Mouse (Mus musculus) embryonic facial prominence, embryonic 15.5 days (tissue): Measurements from ENCODE around the gene Chil1. TPM values are rescaled to one million over a fixed set of nuclear protein-coding genes. Genes with fewer than 3 reads are reported as not detected.

Experiments used
- ATAC-seq: fragments of 200-750 bp; cut with Nextera tagmentation; 2 replicates; pipeline ENCODE4 v1.8.0; 2017; ENCODE audit warnings: low read depth, moderate TSS enrichment; ENCODE audit not compliant: insufficient number of reproducible peaks, low FRiP score, low TSS enrichment
- H3K27ac ChIP-seq: fragments of 300-500 bp; sonication (generic); replicated peaks from 2 replicates; pipeline ENCODE4 v1.5.1; 2015; ENCODE audit warnings: mild to moderate bottlenecking, inconsistent platforms
- H3K27me3 ChIP-seq: fragments of 300-500 bp; sonication (generic); 2 replicates; pipeline ENCODE4 v1.6.1; 2015; ENCODE audit warnings: inconsistent platforms
- H3K36me3 ChIP-seq: fragments of 300-500 bp; sonication (generic); 2 replicates; pipeline ENCODE4 v1.6.1; 2015; ENCODE audit warnings: mild to moderate bottlenecking, inconsistent platforms
- H3K4me1 ChIP-seq: fragments of 300-500 bp; sonication (generic); 2 replicates; pipeline ENCODE4 v1.6.1; 2015; ENCODE audit warnings: inconsistent platforms
- H3K4me2 ChIP-seq: fragments of 300-500 bp; sonication (generic); replicated peaks from 2 replicates; pipeline ENCODE4 v1.6.1; 2015; ENCODE audit warnings: mild to moderate bottlenecking, inconsistent platforms
- H3K4me3 ChIP-seq: fragments of 300-500 bp; sonication (generic); replicated peaks from 2 replicates; pipeline ENCODE4 v1.5.1; 2015; ENCODE audit warnings: mild to moderate bottlenecking, inconsistent platforms
- H3K9ac ChIP-seq: fragments of 300-500 bp; sonication (generic); 2 replicates; pipeline ENCODE4 v1.6.1; 2015; ENCODE audit warnings: inconsistent platforms
- H3K9me3 ChIP-seq: fragments of 300-500 bp; sonication (generic); replicated peaks from 2 replicates; pipeline ENCODE4 v1.6.1; 2016; ENCODE audit warnings: inconsistent platforms
- WGBS: fragments of 180-500 bp; shearing (Covaris S2); methylation state at CpG from one replicate; pipeline ENCODE4 v1.1.7; 2015; 5-methylcytosine and 5-hydroxymethylcytosine counted together
- polyA plus RNA-seq: library from polyadenylated mRNA; unstranded; fragments of >200 nt; fragmentation: Nextera tagmentation; extraction: Ambion mirVana; gene quantifications from 2 replicates; pipeline ENCODE4 v1.2.1, GENCODE M21; 2015

The Chil1 gene
- polyA plus RNA-seq, 1 experiment from 2014 or later = 22.8 TPM

- 31% methylated on average over 4 of the region's 4 CpGs for WGBS
- Histone ChIP-seq H3K9me3 (no peaks in the 10 kb centered on the region), H3K4me1 (peaks cover 34% of the 10 kb centered on the region), H3K36me3 (no peaks in the 10 kb centered on the region), H3K27ac (peak overlapping the region; percentile 66; the same call in 1 of the 2 replicates), H3K4me3 (no peak overlapping the region), H3K9ac (no peak overlapping the region), H3K4me2 (no peak overlapping the region), H3K27me3 (no peaks in the 10 kb centered on the region)
- peak; percentile 66 for ATAC-seq
Observed at GRCm38 (mm10) chr1:134195979-134196378, 14.0 kb downstream of the Chil1 start.

- no peak overlapping the region for H3K4me3 ChIP-seq
- no peak overlapping the region for H3K9ac ChIP-seq
- H3K4me2 ChIP-seq = no peak overlapping the region
- H3K4me1 ChIP-seq = peaks cover 34% of the 10 kb centered on the region
- peak overlapping the region; percentile 66; the same call in 1 of the 2 replicates for H3K27ac ChIP-seq
- WGBS = 54% methylated on average over 4 of the region's 4 CpGs
- no peaks in the 10 kb centered on the region for H3K27me3 ChIP-seq
- no peaks in the 10 kb centered on the region for H3K9me3 ChIP-seq
- no peak; the same call in 1 of the 2 replicates for ATAC-seq
- H3K36me3 ChIP-seq = no peaks in the 10 kb centered on the region
Observed at GRCm38 (mm10) chr1:134196386-134196785, 14.4 kb downstream of the Chil1 start.

- 82% methylated on average over 15 of the region's 15 CpGs for WGBS
- Histone ChIP-seq H3K27ac (no peak overlapping the region), H3K27me3 (no peaks in the 10 kb centered on the region), H3K9ac (no peak overlapping the region), H3K9me3 (no peaks in the 10 kb centered on the region), H3K4me3 (no peak overlapping the region), H3K4me1 (peaks cover 34% of the 10 kb centered on the region), H3K36me3 (no peaks in the 10 kb centered on the region), H3K4me2 (no peak overlapping the region)
- ATAC-seq = no peak
Observed at GRCm38 (mm10) chr1:134197325-134197982, 15.5 kb downstream of the Chil1 start.

- H3K9me3 ChIP-seq = no peaks in the 10 kb centered on the region
- no peak overlapping the region for H3K4me3 ChIP-seq
- H3K4me1 ChIP-seq = peaks cover 26% of the 10 kb centered on the region
- whole genome bisulfite sequencing = 76% methylated on average over 12 of the region's 12 CpGs
- H3K36me3 ChIP-seq = no peaks in the 10 kb centered on the region
- H3K27ac ChIP-seq = no peak overlapping the region
- no peaks in the 10 kb centered on the region for H3K27me3 ChIP-seq
- no peak for ATAC-seq
- no peak overlapping the region for H3K4me2 ChIP-seq
- H3K9ac ChIP-seq = no peak overlapping the region
Observed at GRCm38 (mm10) chr1:134198197-134198995, 16.4 kb downstream of the Chil1 start.

- no peak for ATAC-seq
- no peaks in the 10 kb centered on the region for H3K9me3 ChIP-seq
- WGBS = 36% methylated on average over 2 of the region's 2 CpGs
Observed at GRCm38 (mm10) chr1:134200481-134200880, 18.5 kb downstream of the Chil1 start.

GRCm38 (mm10) chr1:134200998-134201686 is 19.2 kb downstream of the Chil1 start:
- no peaks in the 10 kb centered on the region for H3K36me3 ChIP-seq
- no peak overlapping the region for H3K4me2 ChIP-seq
- ATAC-seq = no peak
- no peak overlapping the region for H3K9ac ChIP-seq
- no peak overlapping the region for H3K4me3 ChIP-seq
- no peak overlapping the region for H3K27ac ChIP-seq
- WGBS = 84% methylated on average over 6 of the region's 6 CpGs
- no peaks in the 10 kb centered on the region for H3K27me3 ChIP-seq
- peaks cover 3% of the 10 kb centered on the region for H3K4me1 ChIP-seq
- no peaks in the 10 kb centered on the region for H3K9me3 ChIP-seq

More at GRCm38 (mm10) chr1:134200481-134200880, 18.5 kb downstream of the Chil1 start:
- Histone ChIP-seq H3K4me3 (no peak overlapping the region), H3K27me3 (no peaks in the 10 kb centered on the region), H3K4me1 (peaks cover 10% of the 10 kb centered on the region), H3K9ac (no peak overlapping the region), H3K36me3 (no peaks in the 10 kb centered on the region), H3K27ac (no peak overlapping the region), H3K4me2 (no peak overlapping the region)

- Histone ChIP-seq H3K27me3 (no peaks in the 10 kb centered on the region), H3K9me3 (no peaks in the 10 kb centered on the region), H3K27ac (no peak overlapping the region), H3K4me3 (no peak overlapping the region), H3K4me2 (no peak overlapping the region), H3K4me1 (no peaks in the 10 kb centered on the region), H3K36me3 (no peaks in the 10 kb centered on the region), H3K9ac (no peak overlapping the region)
- no peak for ATAC-seq
- WGBS = 50% methylated on average over 3 of the region's 3 CpGs
Observed at GRCm38 (mm10) chr1:134201751-134202420, 19.9 kb downstream of the Chil1 start.

- Histone ChIP-seq H3K9ac (no peak overlapping the region), H3K27me3 (no peaks in the 10 kb centered on the region), H3K4me1 (no peaks in the 10 kb centered on the region), H3K36me3 (no peaks in the 10 kb centered on the region), H3K27ac (no peak overlapping the region), H3K4me3 (no peak overlapping the region), H3K9me3 (no peaks in the 10 kb centered on the region), H3K4me2 (no peak overlapping the region)
- no peak for ATAC-seq
- WGBS = 85% methylated on average over 13 of the region's 13 CpGs
Observed at GRCm38 (mm10) chr1:134204230-134204629, 22.3 kb downstream of the Chil1 start.

- H3K27ac ChIP-seq = no peak overlapping the region
- H3K4me2 ChIP-seq = no peak overlapping the region
- H3K36me3 ChIP-seq = no peaks in the 10 kb centered on the region
- no peak overlapping the region for H3K9ac ChIP-seq
- H3K9me3 ChIP-seq = no peaks in the 10 kb centered on the region
- H3K4me1 ChIP-seq = no peaks in the 10 kb centered on the region
- no peaks in the 10 kb centered on the region for H3K27me3 ChIP-seq
- ATAC-seq = no peak
- H3K4me3 ChIP-seq = no peak overlapping the region
- WGBS = 62% methylated on average over 9 of the region's 9 CpGs
Observed at GRCm38 (mm10) chr1:134205296-134206018, 23.5 kb downstream of the Chil1 start.

GRCm38 (mm10) chr1:134206085-134206484 is 24.1 kb downstream of the Chil1 start:
- H3K27me3 ChIP-seq = no peaks in the 10 kb centered on the region
- H3K4me2 ChIP-seq = no peak overlapping the region
- no peak for ATAC-seq
- no peak overlapping the region for H3K4me3 ChIP-seq
- H3K9ac ChIP-seq = no peak overlapping the region
- H3K9me3 ChIP-seq = no peaks in the 10 kb centered on the region
- no peaks in the 10 kb centered on the region for H3K36me3 ChIP-seq
- peaks cover 6% of the 10 kb centered on the region; the same call in 1 of the 2 replicates for H3K4me1 ChIP-seq
- 41% methylated on average over 5 of the region's 5 CpGs for WGBS
- no peak overlapping the region for H3K27ac ChIP-seq
